Mouse (Mus musculus) spleen, adult 18-20 months (tissue): Measurements from ENCODE around the gene Prdx3.
A peak's percentile ranks its signal among the peaks of the same experiment; 100 is the strongest.
"Not testable (repeated sequence)": the region's sequence is repeated elsewhere in the genome, so short reads cannot be mapped to it uniquely, and the experiment has no call there.

ENCODE experiments used
- DNase-seq, 2 experiments: peaks; one replicate each; pipeline ENCODE4 v3.0.0; 2022; ENCODE audit warnings: mixed read lengths in 2 of 2

Gene Prdx3

DNA sequence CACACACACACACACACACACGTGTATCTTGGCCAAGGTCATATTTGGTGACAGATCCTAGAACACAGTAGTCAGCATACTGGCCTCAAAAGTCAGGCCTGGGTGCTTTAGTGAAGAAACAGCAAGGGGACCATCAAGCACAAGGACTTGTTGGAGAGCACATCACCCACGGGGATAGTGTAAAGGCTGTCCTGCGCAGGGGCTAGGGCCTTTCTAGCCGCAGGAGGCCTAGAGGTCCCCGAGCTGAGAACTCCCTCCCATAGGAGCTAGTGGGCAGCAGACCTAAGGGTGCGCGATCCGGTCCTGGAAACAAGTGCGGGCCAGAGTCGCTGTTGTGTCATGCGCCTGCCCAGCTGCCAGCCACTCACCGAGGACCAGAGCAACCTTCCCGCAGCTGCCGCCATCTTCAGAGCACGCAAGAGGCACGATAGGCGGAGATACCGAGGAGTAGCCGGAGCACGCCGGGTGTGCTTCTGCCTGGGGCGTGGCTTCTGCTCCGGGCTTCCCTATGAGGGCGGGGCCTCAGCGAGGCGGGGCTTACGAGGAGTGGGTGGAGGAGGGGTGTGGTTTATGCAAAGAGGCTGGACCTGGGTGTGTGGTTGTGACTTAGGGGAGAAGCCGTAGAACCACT, at the start of gene Prdx3:
Gene Prdx3 (minus strand): TSS at position 493 of the 631 bp plus-strand sequence.
- DNase-seq = peak; percentile 98

DNA sequence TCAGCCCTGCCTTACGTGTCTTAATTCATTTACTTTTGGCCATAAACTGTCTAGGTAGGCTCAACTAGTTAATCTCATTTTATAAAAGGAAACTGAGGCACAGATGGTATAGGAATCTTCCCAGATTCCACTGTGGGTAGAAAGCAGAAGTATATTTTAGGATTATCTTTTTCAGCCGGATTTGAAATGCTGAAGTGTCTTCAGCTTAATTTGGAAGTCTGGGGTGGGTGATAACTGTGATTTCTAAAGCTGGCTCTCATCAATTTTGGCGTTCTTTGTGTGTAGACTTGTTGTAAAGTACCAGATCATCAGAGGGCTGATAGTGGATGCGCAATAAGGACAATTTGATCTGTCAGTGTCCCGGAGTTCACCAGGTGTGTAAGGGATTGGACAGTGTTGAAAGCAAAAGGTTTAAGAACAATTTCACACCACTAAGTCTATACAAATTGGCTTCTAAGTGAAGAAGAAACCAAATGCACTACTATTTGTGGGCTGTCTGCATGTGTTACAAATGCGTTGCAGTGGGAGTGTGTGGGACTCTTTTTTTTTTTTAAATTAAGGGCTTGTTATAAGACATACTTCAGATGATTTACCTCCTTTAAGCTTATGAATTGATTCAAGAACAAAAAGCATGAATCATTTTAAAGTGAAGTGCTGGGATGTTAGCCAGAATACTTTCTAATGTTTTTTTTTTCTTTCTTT, 42.7 kb upstream of the Prdx3 start:
- DNase-seq = no peak

DNA sequence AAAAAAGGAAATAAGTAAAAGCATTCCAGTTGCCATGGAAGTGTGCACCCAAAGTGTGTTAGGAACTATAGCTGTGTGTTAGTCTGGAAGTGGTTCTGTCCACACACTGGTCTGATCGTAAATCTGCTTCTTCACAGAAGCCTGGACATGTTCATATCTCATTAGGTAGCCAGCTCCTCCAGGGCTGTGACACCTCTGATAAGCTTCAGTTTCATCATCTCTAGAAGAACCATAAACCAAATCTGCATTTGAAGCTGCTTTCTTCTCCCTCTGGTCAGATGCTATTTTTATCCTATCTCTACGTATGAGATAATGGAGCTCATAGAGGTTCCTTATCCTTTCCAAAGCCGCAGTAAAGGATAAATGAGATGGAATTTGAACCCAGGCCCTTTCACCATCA, 41.5 kb upstream of the Prdx3 start:
- no peak for DNase-seq

DNA sequence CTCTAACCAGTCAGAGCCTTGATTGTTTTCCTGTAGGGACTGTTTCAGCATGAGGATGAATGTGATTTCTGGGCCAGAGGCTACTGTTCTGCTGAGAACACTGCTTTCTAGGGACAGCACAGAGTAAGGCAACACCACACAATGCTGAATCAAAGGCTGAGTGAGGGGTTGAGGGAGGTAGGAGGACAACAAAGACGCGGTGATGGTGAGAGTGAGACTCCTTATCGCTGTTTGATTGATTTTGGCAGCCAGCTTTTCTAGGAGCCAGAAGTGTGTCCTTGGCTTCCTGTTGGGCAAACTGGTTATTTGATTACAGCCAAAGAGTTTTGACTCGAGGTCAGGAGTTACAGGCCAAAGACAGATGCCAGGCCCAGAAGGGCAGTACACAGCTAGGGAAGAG, 40.9 kb upstream of the Prdx3 start:
- DNase-seq = no peak

DNA sequence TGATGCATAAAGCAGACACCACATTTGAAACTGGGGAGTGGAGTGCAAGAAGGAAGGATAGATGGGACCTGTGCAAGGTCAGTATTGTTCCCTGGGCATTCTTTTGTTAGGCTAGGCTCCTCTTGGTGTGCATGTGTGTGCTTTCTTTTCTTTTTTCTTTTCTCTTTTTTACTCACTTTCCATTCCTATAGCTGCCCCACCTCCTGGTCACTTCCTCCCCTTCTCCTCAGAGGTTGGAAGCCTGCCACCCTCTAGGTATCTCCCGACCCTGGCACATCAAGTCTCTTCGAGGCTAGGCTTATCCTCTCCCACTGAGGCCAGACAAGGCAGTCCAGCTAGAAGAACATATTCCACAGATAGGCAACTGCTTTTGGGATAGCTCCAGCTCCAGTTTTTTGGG, 37.3 kb upstream of the Prdx3 start:
- no peak for DNase-seq

DNA sequence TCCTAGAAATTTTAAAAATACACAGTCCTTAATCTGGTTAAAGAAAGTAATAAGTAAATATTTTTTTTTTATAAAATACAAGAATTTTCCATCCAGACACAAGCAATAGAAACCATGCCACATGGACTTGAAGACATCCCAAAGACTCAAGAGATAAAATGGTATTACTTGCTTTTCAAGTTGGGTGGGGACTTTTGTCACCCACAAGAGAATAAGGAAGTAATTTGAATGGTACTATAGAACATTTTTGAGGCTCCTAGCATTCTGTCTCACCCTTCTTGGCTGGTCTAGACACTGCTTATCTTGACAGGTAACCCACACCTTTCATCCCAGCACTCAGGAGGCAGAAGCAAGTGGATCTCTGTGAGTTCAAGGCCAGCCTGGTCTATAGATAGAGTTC, 35.9 kb upstream of the Prdx3 start:
- DNase-seq = no peak

DNA sequence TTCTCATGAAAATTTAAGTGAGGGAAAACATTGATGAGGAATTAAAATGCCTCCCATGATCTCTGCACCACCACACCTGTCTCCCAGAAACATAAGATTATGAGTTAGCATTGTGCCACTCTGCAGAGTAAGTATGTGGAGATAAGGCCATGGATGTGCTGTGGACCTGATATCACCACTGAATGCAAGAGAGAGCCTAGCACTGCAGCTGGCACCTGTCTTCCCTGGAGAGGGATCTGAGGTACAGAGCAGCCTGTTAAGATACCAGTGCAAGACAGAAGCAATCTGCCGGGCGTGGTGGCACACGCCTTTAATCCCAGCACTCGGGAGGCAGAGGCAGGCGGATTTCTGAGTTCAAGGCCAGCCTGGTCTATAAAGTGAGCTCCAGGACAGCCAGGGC, 31.1 kb upstream of the Prdx3 start:
- no peak for DNase-seq

DNA sequence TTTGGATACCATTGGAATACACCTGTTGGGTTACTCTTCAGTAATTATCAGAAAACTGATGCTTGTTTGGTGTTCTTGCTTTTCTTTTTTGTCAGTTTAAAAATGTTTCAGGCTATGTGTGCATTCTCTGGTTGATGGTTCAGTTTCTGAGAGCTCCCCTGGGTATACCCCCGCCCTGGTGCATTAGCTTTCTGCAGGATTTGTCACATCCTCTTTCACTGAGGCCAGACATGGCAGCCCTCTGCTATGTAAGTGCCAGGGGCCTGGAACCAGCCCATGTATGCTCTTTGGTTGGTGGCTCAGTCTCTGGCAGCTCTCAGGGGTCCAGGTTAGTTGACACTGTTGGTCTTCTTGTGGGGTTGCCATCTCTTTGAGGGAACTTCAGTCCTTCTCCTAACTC, 29.6 kb upstream of the Prdx3 start:
- peak; percentile 9 to 31 for DNase-seq

DNA sequence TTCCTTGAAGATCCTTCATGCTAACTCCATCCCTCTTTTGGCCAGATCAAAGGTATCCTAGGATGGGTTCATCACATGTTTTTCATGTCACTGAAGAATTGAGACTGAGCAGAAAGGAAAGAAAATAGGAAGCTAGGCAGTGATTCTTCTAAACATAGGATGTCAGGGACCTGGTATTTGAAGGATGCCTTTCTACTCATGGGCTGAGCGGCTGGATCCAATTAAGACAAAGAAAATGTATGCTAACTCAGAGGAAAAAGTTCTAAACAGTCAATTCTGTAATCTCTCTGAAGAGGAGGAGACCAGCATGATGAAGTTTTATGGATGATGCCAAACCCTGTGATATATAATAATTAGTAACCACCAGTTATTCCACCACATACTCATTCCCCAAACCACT, 28.8 kb upstream of the Prdx3 start:
- DNase-seq = no peak

DNA sequence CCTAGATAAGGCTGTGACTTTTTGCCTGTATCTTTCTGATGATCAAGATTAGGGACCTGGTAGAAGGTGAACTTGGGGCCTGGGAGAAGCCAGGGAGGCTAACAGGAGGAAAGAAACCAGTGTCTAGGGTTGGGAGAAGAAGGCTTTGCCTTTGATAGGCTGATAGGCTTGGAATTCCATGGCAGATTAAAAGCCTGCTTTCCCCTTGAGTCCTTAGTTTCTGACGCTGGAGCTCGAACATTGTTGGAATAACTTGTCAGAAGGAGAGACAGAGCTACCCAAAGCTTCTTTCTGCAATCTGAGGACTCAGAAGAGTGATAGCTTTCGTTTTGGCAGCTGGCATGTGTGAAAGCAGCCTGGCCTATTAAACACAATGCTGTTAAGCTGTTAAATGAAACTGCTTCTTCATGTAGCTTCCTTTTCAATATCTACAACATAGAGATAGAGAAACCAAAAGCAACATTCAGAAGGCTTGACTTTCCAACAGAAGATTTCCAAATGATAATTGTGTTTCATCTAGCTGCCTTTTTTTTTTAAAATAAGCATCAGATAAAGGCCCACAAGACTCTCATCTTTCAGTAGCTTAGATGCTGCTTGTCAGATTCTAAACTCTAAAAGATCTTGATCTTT, 21.0 kb upstream of the Prdx3 start:
- no peak for DNase-seq

DNA sequence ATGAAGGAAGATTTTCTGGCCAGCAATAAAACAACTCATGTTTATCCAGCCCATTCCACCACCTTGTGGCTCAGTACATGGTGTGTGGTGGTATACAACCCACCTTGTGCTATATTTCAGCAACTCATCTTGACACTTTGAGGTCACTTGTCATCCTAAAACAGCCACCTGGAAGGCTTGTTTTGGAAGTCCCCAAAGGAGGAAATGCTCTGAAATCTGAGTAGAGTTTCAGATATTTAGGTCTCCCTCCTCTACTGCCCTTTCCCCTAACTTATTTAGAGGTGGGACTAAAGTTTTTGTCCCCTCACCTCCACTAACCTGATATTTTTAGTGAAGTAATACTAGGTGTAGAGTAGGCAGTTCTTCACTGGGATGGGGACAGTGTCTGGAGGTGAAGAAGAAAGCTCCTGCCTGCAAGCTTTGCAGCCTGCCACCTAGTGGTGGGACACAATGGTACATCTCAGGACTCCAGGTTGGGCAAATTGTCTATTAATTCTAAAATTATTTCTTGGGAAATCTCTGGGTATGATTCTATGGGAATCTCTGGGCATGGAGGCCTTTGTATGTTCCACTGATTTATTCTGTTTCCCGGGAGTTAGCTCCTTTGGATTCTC, 17.7 kb upstream of the Prdx3 start:
- DNase-seq = peak; percentile 44 to 75

DNA sequence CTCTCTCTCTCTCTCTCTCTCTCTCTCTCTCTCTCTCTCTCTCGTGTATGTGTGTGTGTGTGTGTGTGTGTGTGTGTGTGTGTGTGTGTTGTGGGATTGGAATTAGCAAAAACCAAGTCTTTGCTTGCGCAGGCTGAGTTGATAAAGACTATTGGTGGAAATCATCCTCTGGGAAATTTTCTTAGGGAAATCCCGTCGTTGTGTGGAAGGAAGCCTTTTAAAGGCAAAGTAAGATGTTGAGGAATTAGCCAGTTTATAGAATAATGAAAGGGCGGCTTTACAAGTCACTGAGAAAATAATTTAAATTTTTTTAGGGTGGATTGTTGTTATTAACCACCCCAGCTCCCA, 16.7 kb upstream of the Prdx3 start:
- no peak for DNase-seq

DNA sequence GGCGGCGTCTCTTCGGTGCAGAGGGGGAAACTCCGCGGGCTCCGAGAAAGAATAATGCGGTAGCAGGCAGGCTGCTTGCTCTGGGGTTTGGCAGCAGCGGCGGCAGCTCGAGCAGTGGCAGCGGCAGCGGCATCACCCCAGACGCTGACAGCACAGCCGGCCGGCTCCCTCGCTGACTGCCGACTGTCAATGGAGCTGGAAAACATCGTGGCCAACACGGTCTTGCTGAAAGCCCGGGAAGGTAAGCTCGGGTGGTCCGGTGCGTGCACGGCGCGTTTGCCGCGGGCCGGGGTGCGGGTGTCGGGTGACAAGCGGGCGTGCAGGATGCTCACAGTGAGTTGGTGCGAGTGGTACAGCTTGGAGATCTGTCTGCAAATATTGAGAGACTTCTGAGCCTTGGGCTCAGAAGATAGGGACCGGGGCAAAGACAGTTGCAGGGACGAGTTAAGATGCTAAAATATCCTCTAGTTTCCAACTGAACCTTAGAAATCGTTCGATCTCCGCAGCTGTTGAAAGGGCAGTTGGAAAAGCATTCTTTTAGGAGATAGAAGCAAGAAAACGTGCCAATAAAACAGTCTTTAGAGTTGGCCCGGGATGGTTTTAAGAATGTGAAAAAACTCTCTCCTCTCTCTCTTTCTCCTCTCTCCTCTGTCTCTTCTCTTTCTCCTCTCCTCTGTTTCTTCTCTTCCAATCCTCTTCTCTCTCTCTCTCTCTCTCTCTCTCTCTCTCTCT, 16.2 kb upstream of the Prdx3 start:
- peak in 1 of 2 experiments; percentile 57 for DNase-seq

DNA sequence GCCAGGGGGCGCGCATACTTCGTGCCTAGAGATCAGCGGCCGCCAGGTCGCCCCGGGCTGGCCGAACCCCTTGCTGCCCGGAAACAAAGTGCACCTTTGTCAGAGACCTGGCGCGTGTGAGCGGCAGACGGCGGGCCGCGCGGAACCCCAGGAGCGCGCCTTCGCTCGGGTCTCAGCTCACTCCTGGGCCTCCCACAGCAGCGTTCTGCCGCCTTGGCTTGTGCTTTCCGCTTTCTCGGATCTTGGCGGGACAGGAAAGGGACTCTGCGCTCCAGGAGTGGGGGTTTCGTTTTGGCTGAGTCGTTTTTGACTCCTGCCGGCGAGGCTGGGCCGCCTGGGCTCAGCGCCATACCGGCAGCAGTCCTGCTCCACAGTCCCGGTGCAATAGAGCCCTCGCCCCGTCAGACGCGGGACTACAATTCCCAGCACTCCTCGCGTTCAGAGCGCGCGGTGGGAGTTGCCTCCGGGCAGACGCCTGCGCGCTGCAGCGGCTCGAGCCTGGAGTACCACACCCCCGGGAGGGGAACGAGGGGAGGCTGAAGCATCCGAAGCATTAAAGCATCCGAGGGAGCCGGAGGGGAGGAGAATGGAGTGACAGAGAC, 15.5 kb upstream of the Prdx3 start, which contains the start of gene Grk5:
Gene Grk5 (plus strand): TSS at position 36 of the 602 bp plus-strand sequence.
- peak; percentile 89 to 95 for DNase-seq

DNA sequence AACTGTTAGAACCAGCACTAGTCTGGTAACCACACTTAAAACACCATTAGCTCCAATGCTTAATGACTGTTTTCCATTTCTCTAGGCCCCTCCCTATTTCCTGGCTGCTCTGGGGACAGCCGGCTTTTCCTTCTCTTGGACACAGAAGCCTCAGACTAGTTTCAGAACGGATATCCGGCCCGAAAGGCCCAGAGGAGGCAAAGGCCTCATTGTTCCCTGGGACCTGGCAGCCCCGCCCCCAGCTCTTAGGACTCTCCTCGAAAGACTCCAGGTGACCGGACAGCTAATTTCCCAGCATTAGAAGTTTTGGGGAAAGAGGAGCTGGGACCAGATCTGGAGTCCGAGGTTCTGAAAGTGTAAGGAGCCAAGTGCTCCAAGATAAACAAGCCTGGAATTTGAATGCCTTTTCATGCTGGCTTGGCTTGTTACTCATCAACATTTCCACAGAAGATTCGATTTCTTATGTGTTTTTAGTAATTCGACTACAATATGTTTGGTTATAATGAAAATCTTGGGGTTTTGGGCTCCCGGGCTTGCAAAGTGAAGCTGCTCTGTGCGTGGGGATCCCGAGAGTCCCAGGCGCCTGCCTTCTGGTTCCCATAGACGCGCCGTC, 14.9 kb upstream of the Prdx3 start:
- DNase-seq = peak; percentile 27 to 33

DNA sequence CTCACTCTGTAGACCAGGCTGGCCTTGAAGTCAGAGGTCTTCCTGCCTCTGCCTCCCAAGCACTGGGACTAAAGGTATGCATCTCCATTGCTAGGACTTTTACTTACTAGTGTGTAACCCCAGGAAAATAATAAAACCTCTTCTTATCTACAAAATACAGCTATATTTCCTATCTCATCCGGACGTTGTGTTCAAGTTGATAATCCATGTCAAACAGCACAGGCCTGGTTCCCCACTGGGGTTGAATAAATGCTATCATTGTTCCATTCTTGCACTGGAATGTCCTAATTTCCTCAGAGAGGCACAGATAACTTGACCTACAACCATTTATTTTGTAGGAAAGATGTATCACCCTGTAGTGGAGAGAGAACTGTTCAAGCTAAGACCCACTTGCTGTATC, 13.3 kb upstream of the Prdx3 start:
- no peak for DNase-seq

DNA sequence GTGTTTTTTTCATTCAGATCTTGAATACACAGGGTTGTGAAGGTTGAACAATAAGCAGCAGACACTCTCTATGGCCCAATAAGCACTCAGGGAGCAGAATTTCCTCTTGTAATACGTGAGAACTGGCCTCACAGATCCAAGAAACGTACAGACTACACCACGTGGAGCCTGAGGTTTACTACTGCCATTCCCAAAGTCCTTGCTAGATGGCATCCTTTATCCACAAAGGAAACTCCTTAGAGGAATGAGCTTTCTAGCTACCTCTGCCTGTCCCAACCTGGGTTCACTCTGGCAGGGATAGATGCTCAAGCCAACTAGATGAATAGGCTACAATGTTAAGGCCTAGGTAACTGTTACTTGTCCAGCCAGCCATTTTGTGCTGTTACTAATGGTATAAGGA, 8.8 kb upstream of the Prdx3 start:
- DNase-seq = no peak

DNA sequence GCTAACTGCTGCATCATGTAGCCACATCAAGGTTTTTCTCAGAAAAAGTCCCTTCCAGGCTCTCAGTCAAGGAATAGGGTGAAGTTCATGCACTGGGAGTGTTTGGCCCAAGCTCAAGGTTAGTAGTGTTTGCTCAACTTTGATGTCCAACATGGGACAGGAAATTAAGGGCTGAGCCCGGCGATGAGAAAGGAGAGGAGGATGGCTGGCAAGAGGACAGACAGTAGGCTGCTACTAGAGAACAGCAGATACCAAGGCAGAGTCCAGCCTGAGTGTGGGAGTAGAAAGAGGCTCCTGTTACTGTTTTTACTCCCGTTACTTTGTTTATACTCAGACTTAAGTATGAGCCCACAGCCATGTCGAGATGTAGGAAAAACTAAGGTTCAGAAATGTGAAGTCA, 855 bp downstream of the Prdx3 start:
- no peak for DNase-seq

DNA sequence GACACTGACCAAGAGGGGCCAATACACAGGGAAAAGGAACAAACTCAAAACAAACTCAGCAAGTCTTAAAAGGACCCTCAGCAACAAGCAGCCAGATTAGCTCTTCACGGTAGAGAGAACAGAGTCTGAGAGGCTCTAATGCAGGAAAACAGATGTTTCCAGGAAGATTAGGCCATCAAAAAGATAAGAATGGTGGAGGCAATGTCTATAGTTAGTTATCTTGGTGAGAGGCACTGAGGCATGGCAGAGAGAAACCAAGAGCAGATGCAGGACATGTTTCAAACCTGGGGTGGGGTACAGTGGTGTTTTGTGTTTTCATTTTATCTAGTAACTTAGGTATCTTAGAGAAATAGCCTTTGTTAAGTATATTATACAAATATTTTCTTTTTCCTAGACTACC, 2.1 kb downstream of the Prdx3 start:
- no peak for DNase-seq

DNA sequence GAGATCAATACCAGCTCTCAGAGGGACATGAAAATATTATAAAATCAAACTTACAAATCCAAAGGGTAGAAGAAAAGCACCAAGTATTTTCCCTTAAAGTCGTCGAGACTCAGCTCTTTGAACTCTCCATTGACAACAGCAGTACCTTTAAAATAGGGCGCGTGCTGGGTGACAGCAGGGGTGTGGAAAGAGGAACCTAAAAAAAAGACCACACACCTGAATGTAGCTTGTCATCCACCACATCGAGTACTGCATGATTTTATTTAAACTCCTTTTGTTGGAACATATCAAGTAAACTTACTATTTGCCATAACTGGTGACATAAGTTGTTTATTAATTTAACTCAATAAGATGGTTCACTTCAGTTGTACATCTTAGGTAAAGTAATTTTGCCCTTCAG, 3.0 kb downstream of the Prdx3 start:
- DNase-seq = no peak

DNA sequence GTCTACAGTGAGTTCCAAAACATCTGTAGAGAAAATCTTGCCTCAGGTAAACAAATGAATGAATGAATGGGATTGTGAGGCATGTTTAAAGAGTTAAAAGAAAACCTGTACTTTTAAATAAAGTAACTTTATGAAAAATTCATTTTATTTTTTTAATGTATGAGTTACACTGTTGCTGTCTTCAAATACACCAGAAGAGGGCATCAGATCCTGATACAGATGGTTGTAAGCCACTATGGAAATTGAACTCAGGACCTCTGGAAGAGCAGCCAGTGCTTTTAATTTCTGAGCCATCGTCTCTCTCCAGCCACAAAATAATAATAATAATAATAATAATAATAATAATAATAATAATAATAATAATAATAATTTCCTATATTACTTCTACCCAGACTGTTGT, 3.9 kb downstream of the Prdx3 start:
- no peak for DNase-seq

DNA sequence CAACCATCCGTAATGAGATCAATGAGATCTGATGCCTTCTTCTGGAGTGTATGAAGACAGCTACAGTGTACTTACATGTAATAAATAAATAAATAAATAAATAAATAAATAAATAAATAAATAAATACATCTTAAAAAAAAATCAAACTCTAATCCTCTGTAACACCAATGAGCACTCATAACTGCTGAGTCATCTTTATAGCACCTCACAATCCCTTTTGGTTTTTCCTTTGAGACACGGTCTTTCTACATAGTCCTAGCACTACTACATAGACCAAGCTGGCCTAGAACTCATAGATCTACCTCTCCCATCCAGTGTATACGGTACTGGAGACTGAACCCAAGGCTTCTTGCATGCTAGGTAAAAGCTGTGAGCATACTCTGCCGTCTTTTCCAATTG, 8.2 kb downstream of the Prdx3 start:
- DNase-seq = not testable (repeated sequence)
